Mouse (Mus musculus) brain, embryonic 14.5 days (tissue): ENCODE measurements at regions not wholly inside any gene's neighbourhood (a gene's known extent, or its start where the extent isn't known, plus 50 kb on each side); places are given as distances from the start of the nearest gene placed in this dataset.

ENCODE experiments used
- CTCF ChIP-seq: fragments of 200-500 bp; IDR thresholded peaks from 2 replicates; pipeline ENCODE4 v1.5.1; 2012; ENCODE audit warnings: inconsistent platforms, mild to moderate bottlenecking, moderate library complexity, borderline replicate concordance; ENCODE audit not compliant: insufficient read depth, insufficient read length; ENCODE audit errors: extremely low read depth
- POLR2A ChIP-seq: fragments of 200-500 bp; IDR thresholded peaks from 2 replicates; pipeline ENCODE4 v1.6.1; 2012; ENCODE audit warnings: mild to moderate bottlenecking, inconsistent platforms, borderline replicate concordance; ENCODE audit not compliant: poor library complexity, insufficient read depth, insufficient read length, severe bottlenecking; ENCODE audit errors: extremely low read depth

DNA sequence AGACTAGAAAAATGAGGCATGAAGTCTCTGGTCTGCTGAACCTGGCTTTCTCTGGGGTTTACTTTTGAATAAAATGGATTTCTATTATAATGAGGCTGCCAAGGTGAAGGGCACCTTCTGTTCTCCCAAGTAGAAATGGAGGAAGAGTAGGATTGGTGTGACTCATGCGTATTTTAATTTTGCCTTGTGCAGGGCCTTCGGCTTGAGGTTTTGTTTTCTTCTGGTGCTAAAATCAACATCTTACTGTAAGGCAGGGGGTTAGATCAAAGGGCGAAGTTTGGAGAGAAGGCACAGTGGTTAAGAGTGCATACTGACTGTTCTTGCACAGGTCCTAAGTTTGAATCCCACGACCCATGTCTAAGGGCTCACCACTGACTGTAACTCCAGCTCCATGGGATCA is 244.9 kb upstream of the Satb1 start:
- TF ChIP-seq CTCF (no peak), POLR2A (no peak)
